Mouse (Mus musculus): Measurements from ENCODE around the gene Cant1.

Cant1 gene

GRCm38 (mm10) chr11:118371876-118372275 lies 47.0 kb downstream of the Cant1 start:
- DNase-seq, result peak in 1 of 2 experiments; percentile 6

DNA sequence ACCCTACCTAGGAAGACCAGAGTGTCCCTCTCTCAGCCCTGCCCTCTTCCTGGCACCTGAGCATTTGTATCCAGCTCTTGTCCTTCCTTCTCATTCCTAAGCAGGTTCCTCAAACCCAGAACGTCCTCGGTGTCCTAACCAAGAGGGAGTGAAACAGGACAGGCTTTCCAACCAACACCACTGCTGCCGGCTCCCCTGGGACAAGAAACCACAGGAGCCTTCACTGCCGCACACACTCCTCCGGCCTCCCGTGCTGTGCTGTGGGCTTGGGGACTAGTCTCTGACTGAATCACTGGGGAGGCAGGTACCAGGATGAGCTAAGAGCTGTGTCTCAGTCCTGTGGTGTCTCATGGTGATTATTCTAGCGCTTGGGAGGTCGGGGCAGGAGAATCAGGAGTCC lies 49.2 kb downstream of the Cant1 start:
- DNase-seq, result peak in 1 of 2 experiments; percentile 4

DNA sequence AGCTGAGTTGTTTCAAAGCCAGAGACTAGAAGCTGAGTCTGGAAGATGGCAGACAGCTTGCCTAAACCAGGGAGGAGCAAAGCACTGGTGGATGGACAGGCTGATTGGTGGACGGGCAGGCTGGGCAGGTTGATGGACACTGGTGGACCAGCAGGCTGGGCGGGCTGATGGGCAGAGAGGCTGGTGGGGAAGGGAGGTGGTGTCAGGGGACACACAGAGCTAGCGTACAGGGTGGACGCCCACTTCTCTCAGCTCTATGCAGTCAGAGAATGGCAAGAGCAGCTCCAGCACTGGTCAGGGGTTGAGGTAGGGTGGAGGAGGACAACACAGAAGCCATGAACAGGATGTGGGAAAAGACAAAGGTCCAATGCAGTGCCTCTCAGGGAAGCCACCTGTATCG lies 49.6 kb downstream of the Cant1 start:
- peak in 1 of 2 experiments; percentile 6 for DNase-seq

- peak; percentile 55 to 64 for DNase-seq
Observed at GRCm38 (mm10) chr11:118368330-118368729, 50.6 kb downstream of the Cant1 start.

- no peak for DNase-seq
Observed at GRCm38 (mm10) chr11:118366559-118366958, 52.3 kb downstream of the Cant1 start.

DNA sequence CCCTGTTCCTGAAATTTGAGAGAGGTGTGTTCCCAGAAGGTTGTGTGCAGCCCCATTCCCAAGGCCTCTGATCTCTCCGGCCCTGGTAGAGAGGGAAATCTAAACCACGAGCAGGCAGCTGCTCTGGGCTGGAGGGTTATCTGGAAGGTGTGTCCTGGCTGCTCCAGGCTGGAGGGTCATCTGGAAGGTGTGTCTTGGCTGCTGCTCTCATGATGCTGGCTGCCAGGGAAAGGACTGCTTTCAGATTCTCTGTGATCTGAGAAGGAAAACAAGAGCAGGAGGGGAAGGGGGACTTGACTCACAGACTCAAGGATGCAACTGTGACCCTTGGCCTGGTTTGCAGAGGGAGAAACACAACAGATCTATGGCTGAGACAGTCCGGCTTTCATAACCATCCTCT lies 52.8 kb downstream of the Cant1 start:
- peak in 1 of 2 experiments; percentile 38 for DNase-seq

GRCm38 (mm10) chr11:118365171-118365570 lies 53.7 kb downstream of the Cant1 start:
- DNase-seq, result peak in 1 of 2 experiments; percentile 64

DNA sequence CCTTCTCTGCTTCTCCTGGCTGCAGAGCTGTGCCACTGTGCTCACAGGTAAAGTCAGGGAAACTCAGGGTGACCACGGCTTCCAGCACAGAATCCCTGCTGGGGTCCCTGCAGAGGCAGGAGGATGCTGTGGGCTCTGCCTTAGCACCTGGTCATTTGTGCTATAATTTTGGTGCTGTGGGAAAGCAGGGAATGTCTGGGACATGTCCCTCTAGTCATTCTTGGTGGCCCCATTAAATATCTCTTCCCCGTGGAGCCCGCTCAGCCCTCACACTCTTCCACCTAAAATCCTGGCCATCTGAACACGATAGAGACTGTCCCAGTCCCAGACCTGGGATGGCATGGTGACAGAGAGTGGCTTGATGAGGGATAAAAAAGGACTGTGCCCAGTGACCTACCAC lies 54.9 kb downstream of the Cant1 start:
- DNase-seq, result peak in 1 of 2 experiments; percentile 13

DNA sequence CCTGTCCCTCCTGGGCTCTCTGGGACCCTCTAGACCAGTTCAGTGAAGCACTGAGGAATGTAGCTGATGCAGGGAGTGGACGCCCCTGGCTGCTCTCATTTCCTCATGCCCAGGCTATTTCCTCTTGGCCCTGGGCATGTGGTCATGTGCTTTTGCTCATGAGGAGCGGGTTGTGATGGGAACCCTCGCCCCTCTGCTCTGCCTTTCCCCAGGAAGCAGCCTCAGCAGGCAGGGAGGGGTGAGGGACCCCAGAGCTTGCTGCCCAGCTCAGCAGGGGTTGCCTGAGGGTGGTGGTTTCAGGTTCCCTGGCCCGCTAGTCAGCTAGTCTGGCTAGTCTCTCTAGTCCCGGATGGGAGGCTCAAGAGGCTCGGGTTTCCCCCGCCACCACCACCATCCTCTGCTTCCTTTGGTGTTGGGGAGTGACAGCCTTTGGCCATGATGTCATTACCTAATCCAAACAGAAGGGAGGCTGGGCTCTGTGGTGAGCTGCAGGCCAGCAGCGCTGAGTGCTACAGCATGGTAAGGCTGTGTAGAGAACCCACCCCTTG lies 55.8 kb downstream of the Cant1 start:
- peak; percentile 57 to 66 for DNase-seq

DNA sequence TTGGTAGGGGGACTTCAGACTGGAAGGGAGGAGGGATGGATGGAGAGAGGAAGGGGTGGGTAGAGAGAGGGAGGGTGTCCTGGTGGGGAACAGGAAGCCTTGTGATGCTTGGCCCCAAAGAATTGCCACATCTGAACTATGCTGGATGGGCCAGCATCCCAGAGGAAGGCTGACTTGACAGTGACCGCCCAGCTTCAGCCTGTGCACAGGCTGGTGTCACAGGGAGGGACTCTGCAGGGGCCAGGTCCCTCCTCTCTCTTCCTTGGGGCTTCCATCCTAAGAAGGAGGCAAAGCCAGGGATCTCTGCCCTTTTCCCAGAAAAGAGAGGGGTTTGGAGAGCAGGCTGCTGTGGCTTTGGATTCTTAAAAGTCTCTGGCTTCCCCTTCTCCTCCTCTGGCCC lies 56.4 kb downstream of the Cant1 start:
- no peak for DNase-seq

DNA sequence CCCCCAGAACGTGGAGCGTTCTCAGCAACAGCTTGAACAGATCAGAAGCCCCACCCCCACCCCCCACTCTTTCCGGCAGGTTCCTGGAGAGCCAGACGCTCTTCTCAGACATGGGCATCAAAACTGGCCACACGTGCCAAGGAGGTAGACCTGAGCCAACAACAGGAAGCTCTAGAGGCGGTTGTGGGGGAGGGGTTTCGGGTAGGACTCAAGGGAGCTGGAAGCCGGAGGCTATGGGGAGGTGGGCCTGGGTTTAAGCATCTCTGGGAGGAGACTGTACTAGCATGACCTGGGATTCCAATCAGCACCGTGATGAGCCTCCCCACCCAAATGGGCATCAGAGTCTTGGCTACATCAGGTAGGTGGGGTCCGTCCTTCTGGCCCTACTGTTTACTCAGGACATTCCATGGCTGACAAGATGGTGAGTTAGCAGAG lies 58.0 kb downstream of the Cant1 start:
- DNase-seq, result peak; percentile 91 to 92

- peak; percentile 63 to 69 for DNase-seq
Observed at GRCm38 (mm10) chr11:118360491-118360890, 58.4 kb downstream of the Cant1 start.

Measured in cerebellum, postnatal 10 days (tissue).